Mouse (Mus musculus) layer of hippocampus, adult 8-10 months (tissue): Measurements from ENCODE around the gene Ssbp2. TPM values are rescaled to one million over a fixed set of nuclear protein-coding genes. Genes with fewer than 3 reads are reported as not detected.

Experiments used
- DNase-seq, 2 experiments: peaks; one replicate each; pipeline ENCODE4 v3.0.0; 2022; ENCODE audit warnings: low spot score in 2 of 2
- total RNA-seq, 4 experiments: library from RNA; stranded (reverse); gene quantifications; 2 replicates each; pipeline ENCODE4 v1.2.4; 2022

The Ssbp2 gene
- 100 to 1,000 TPM; 127 to 141 (median 133) TPM for total RNA-seq

- peak; percentile 17 to 23 for DNase-seq
Measured at GRCm38 (mm10) chr13:91459896-91460620, at the start of gene Ssbp2. Gene Ssbp2, plus strand, starts transcription at chr13:91460283.

GRCm38 (mm10) chr13:91413752-91414503 is 46.2 kb upstream of the Ssbp2 start:
- no peak for DNase-seq

DNA sequence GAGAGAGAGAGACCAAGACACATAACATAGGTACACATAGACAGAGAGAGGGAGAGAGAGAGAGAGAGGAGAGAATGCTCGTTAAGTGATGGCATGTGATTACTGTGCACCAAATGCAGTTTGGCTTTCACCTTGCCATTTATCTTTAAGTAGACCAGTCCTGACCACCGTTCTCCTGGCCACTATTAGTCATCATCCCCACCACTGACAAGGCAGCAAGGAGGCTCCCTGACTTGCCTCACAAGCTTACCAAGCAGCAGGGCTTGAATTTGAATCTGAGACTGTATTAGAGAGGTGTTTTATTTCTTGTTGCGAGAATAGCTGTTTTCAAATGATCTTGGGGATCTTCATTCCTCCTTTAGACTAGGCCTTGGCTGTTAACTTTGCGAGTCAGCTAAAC is 44.2 kb upstream of the Ssbp2 start:
- no peak for DNase-seq

GRCm38 (mm10) chr13:91416698-91417097 is 43.4 kb upstream of the Ssbp2 start:
- no peak for DNase-seq

DNA sequence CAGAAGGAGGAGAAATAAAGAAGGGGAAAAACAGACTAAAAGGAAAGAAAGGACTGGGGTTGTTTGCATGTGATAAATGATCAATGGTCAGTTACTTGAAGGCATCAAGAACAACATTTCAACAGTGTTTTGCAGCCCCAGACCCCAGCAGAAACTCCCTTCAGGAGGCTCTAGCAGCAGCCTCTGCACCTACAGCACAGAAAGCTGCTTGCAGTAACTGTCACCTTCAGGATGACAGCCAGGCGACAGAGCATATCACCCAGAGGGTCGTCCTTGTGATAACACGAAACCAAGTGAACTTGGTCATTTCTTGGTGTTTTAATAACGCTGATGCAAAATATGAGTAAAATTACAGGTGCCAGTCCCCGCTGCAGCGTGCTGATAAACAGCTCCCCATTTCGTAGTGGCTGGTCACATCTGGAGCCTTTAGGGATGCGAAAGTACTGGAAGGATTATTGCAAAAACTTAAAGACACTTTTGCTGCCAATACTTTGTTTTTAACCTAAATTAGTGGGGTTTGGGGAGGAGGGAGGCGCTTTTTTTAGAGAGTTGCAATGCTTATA is 38.6 kb upstream of the Ssbp2 start:
- DNase-seq = peak; percentile 14 to 18

DNA sequence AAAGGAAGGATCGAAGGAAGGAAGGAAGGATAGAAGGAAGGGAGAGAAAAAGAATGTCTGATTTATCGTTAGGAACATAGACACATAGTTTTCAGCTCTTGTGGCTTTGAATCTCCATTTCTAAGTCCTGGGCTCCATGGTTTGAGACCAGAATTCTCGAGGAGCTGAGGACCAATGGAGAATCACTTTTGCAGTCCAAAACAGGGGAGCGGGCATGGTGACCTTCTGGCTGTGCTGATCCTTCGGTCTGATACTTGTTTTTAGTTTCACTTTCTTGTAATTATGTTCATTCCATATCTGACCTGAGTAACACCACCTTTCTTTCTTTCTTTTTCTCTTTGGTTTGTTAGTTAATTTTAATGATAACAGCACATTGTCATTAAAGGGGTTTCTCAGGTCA is 29.2 kb upstream of the Ssbp2 start:
- DNase-seq = no peak

GRCm38 (mm10) chr13:91431392-91432355 is 28.4 kb upstream of the Ssbp2 start:
- no peak for DNase-seq

DNA sequence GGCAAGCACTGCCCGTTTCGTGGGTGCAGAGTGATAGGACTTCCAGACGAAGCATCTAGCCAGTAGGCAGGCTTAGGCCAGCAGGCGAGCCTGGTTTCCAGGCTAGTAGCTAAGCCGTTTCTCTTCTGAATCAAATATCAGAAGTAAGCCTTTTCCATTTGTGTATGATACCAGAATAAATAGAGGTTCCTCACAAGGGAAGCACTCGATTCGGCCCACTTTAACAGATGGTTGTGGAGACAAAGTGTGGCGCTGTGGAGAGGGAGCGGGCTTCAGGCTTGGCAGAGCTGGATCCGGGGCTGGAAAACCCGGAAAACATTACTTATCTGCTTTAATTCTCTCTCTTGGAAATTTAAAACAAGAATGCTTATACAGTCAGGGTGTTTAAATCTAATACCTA is 27.1 kb upstream of the Ssbp2 start:
- peak; percentile 22 to 37 for DNase-seq

DNA sequence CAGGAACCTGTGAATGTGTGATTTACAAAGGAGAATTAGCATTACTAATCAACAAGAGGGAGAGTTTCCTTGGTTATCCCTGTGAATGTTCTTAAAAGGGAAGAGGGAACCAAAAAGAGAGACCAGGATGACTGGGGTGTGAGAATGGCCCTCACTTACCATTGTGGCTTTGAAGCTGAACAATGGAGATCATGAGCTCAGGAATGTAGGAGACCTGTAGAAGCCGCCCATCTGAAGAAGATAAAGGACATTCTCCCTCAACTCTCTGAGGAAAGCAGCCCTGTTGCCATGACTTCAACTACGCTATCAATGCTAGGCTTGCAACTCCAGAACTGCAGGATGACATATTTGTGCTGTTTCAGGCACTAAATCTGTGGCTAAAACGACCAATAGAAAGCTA is 22.2 kb upstream of the Ssbp2 start:
- DNase-seq = no peak

- DNase-seq = no peak
Measured at GRCm38 (mm10) chr13:91441476-91441875, 18.6 kb upstream of the Ssbp2 start.

- no peak for DNase-seq
Measured at GRCm38 (mm10) chr13:91446728-91447127, 13.4 kb upstream of the Ssbp2 start.

- DNase-seq = no peak
Measured at GRCm38 (mm10) chr13:91448936-91449335, 11.1 kb upstream of the Ssbp2 start.

DNA sequence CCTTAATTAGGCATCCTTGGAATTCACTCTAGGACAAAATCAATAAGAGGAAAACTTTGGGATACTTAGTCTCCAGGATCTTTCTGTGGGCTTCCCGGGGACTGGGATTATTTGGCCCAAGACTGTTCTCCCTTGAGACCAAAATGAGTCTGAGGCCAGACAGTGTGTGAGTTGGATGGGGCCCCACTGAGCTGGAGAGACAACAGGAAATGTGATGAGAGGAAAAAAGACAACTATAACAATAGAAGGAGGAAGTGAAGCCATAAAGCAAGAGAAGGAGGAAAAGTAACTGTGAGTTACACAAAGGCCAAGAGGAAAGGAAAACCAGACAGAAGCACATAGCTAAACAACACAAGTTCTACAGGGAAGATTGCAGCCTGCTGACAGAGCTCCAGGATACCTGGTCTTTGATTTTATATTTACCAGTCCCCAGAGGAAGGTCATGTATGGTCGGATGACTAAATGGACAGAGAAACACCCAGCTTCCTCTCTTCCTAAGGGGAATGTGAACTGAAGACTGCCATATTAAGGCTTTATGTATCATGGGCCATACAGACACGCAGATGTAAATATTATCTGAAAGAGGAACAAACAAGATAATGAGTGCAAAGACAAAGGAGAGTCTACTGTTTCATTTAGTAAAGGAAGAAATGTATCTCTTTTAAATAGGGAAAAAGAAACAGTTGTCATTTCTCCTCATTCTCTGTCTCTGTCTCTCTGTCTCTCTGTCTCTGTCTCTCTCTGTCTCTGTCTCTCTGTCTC is 8.5 kb upstream of the Ssbp2 start:
- no peak for DNase-seq

DNA sequence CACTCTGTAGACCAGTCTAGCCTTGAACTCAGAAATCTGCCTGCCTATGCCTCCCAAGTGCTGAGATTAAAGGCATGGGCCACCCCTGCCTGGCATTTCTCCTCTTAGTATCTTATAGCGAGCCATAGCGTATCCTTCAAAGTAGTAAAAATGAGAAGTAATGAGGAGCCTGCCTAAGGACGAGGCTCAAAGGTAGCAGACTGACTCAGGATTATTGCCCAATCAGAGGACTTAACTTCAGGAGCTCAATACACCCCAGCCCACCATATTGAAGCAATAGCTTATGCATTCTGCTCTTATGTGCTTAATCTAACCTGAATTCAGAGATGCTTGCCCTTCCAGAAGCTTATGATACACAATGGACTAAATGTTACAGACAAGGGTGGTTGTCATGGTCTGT is 7.8 kb upstream of the Ssbp2 start:
- DNase-seq = no peak

GRCm38 (mm10) chr13:91453236-91453635 is 6.8 kb upstream of the Ssbp2 start:
- DNase-seq = no peak

- no peak for DNase-seq
Measured at GRCm38 (mm10) chr13:91456041-91456440, 4.0 kb upstream of the Ssbp2 start.

- no peak for DNase-seq
Measured at GRCm38 (mm10) chr13:91456735-91457134, 3.3 kb upstream of the Ssbp2 start.

- no peak for DNase-seq
Measured at GRCm38 (mm10) chr13:91457974-91458373, 2.1 kb upstream of the Ssbp2 start.

DNA sequence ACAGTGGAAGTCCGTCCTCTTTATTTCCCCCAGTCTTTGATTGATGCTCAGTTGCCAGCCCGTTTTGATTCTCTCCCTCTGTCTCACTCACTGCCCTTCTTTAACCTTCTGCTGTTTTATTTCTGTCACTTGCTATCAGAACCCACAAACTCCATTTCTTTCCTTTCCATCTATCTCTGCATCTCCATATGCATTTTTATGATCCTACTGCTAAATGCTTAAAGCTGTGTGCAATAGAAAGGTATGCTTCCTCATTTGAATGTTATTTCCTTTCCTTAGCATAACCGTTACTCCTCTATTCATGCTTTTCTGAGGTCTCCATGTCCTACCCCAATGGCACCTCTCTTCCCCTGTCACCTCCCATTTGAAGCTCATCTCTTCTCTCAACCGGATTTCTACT is 594 bp upstream of the Ssbp2 start:
- no peak for DNase-seq

DNA sequence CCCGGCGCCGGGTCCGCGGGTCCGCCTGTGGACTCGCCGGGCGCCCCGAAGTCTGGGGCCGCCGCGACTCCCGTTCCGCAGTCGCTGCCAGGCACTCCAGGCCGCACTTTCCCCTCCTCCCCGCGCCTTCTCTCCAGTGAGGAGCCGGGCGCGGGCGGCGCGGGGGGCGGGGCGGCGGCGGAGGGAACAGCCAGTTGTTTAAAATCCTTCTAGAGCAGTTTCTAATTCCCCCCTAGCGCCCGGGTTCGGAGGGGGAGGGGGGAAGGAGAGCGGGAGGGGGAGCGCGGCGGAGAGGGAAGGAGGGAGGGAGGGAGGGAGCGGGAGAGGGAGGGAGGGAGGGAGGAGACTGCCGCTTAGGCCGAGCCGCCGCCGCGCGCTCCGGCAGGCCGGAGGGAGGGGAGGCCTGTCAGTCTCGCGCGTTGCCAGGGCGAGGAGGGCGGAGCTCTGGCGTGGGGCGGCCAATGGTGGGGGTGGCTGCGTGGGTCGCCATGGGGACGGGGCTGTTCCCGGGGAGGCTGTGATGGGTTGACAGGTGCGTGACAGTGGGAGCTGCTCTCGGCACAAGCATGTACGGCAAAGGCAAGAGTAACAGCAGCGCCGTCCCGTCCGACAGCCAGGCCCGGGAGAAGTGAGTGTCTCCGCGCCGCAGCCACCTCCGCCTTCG is 670 bp downstream of the Ssbp2 start:
- DNase-seq = peak; percentile 97 to 98
